Mouse (Mus musculus) embryonic facial prominence, embryonic 13.5 days (tissue): ENCODE results near the gene 1700010I14Rik. TPM values are rescaled to one million over a fixed set of nuclear protein-coding genes. Genes with fewer than 3 reads are reported as not detected.

ENCODE experiments used
- ATAC-seq: fragments of 200-750 bp; cut with Nextera tagmentation; 2 replicates; pipeline ENCODE4 v1.8.0; 2017; ENCODE audit warnings: low read depth; ENCODE audit not compliant: insufficient number of reproducible peaks, insufficient read depth, low FRiP score, low TSS enrichment
- H3K27ac ChIP-seq: fragments of 300-500 bp; sonication (generic); 2 replicates; pipeline ENCODE4 v1.5.1; 2015; ENCODE audit warnings: moderate library complexity, mild to moderate bottlenecking, inconsistent platforms
- H3K27me3 ChIP-seq: fragments of 300-500 bp; sonication (generic); 2 replicates; pipeline ENCODE4 v1.6.1; 2015; ENCODE audit warnings: mild to moderate bottlenecking, inconsistent platforms
- H3K36me3 ChIP-seq: fragments of 300-500 bp; sonication (generic); 2 replicates; pipeline ENCODE4 v1.6.1; 2015; ENCODE audit warnings: mild to moderate bottlenecking, inconsistent platforms
- H3K4me1 ChIP-seq: fragments of 300-500 bp; sonication (generic); 2 replicates; pipeline ENCODE4 v1.6.1; 2015; ENCODE audit warnings: inconsistent platforms
- H3K4me2 ChIP-seq: fragments of 300-500 bp; sonication (generic); 2 replicates; pipeline ENCODE4 v1.6.1; 2015; ENCODE audit warnings: moderate library complexity, mild to moderate bottlenecking, inconsistent platforms
- H3K4me3 ChIP-seq: fragments of 300-500 bp; sonication (generic); 2 replicates; pipeline ENCODE4 v1.5.1; 2015; ENCODE audit warnings: mild to moderate bottlenecking, inconsistent platforms
- H3K9ac ChIP-seq: fragments of 300-500 bp; sonication (generic); 2 replicates; pipeline ENCODE4 v1.6.1; 2015; ENCODE audit warnings: mild to moderate bottlenecking, inconsistent platforms
- H3K9me3 ChIP-seq: fragments of 300-500 bp; sonication (generic); 2 replicates; pipeline ENCODE4 v1.6.1; 2016; ENCODE audit warnings: inconsistent platforms
- WGBS: fragments of 180-500 bp; shearing (Covaris S2); methylation state at CpG from one replicate; pipeline ENCODE4 v1.1.7; 2015; ENCODE audit warnings: mixed read lengths; 5-methylcytosine and 5-hydroxymethylcytosine counted together
- polyA plus RNA-seq: library from polyadenylated mRNA; unstranded; fragments of >200 nt; fragmentation: Nextera tagmentation; extraction: Ambion mirVana; gene quantifications from 2 replicates; pipeline ENCODE4 v1.2.1, GENCODE M21; 2015

1700010I14Rik gene
- polyA plus RNA-seq, 1 experiment from 2014 or later, result 1.00 TPM

DNA sequence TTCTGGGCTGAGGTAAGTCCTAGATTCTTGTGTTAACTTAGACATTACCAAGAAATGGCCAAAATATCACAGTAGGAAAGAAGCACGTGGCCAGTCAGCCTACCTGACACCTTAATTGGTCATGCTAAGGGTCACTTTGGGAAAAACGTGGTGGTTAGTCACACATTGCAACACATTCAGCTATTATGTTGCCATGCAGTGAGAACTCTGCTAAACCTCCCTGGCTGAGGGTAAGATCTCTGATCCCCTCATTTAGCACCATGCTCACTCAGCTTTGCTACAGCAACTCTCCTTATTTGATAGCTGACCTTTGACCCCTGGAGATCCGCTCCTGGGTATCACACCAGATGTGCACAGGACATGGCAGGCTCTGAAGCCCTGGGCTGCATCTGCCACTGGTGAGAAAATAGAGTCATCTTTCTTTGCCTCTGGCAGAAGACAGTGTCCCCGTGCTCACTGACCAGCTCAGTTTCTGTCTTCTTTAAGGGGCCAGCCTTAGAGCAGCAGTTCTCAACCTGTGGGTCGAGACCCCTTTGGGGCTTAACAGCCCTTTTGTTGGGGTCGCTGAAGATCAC lies 13.2 kb upstream of the 1700010I14Rik start:
- Histone ChIP-seq H3K4me1 (peaks cover 8% of the 10 kb centered on the region; the same call in 1 of the 2 replicates), H3K9me3 (no peaks in the 10 kb centered on the region), H3K36me3 (0 out of 2 replicates have a peak, but pooled peaks cover 6% of the 10 kb centered on the region), H3K27ac (no peak overlapping the region), H3K4me3 (no peak overlapping the region), H3K4me2 (no peak overlapping the region), H3K9ac (no peak overlapping the region), H3K27me3 (no peaks in the 10 kb centered on the region)
- 28% methylated on average over 6 of the region's 6 CpGs for WGBS
- no peak for ATAC-seq

DNA sequence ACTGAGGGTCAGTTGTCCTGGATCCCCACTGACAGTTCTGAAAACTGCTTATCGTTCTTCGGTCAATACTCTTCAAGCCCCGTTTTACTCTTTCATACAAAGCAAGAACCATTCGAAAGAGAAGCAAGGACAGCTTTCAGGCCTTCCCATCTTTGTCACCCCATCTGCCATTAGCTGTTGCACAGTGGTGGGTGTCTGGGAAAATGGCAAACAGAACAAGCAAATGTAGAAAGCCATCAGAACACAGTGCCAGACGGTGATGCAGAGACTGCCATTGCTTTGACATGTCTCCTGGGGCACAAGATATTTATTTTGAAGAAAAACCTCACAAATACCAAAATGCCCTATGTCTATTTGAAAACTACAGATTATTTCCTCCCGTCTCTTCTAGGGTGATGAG lies 11.4 kb upstream of the 1700010I14Rik start:
- WGBS, result 89% methylated on average over 6 of the region's 6 CpGs
- Histone ChIP-seq H3K4me3 (no peak overlapping the region), H3K4me2 (no peak overlapping the region), H3K27me3 (no peaks in the 10 kb centered on the region), H3K9me3 (no peaks in the 10 kb centered on the region), H3K27ac (no peak overlapping the region), H3K4me1 (peaks cover 8% of the 10 kb centered on the region; the same call in 1 of the 2 replicates), H3K9ac (no peak overlapping the region), H3K36me3 (0 out of 2 replicates have a peak, but pooled peaks cover 7% of the 10 kb centered on the region)
- ATAC-seq, result no peak

DNA sequence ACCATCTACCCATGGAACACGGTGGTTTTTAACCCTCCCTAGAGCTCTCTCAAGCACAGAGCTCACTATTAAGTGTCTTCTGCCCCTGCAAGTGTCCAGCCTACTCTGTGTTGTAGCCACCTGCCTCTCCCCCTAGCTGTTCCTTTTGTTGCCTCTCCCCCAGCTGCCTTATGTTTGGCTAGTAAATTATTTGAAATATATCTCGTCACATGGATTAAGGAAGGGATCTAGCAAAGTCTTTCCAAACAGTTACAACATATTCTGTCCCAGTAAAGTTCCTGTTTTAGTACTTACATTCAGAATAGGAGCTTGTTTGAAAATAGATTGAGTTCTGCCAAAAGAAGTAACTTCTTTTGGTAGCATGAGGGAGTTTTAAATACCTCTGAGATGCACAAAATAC lies 10.9 kb upstream of the 1700010I14Rik start:
- ATAC-seq, result no peak
- peaks cover 3% of the 10 kb centered on the region; the same call in 1 of the 2 replicates for H3K4me1 ChIP-seq
- 0 out of 2 replicates have a peak, but pooled peaks cover 10% of the 10 kb centered on the region for H3K36me3 ChIP-seq
- H3K27ac ChIP-seq, result no peak overlapping the region
- H3K9ac ChIP-seq, result no peak overlapping the region
- WGBS, result 78% methylated on average over 2 of the region's 2 CpGs
- no peaks in the 10 kb centered on the region for H3K9me3 ChIP-seq
- H3K4me2 ChIP-seq, result no peak overlapping the region
- no peaks in the 10 kb centered on the region for H3K27me3 ChIP-seq
- no peak overlapping the region for H3K4me3 ChIP-seq

DNA sequence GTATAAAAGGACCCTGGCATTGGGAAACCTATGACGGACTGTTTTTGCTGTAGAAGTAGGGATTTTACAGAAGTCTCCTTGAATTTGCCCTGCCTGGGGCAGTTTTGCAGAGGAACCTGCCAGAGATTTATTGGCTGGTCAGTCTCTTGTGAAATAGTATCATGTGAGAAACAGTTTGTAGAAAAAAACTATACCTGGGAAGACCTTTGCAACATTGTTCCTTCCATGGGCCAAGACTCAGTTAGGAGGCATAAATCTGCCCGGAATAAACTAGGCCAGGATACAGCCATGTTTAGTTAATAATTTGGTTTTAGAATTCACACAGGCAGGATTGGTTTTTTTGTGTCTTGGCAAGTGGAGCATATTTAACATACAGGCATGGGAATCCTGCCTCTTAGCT lies 4.6 kb upstream of the 1700010I14Rik start:
- H3K4me1 ChIP-seq, result peaks cover 2% of the 10 kb centered on the region
- no peak overlapping the region for H3K4me2 ChIP-seq
- no peaks in the 10 kb centered on the region for H3K27me3 ChIP-seq
- 0 out of 2 replicates have a peak, but pooled peaks cover 10% of the 10 kb centered on the region for H3K36me3 ChIP-seq
- H3K4me3 ChIP-seq, result no peak overlapping the region
- H3K27ac ChIP-seq, result no peak overlapping the region
- 81% methylated on average over 2 of the region's 2 CpGs for WGBS
- no peak overlapping the region for H3K9ac ChIP-seq
- ATAC-seq, result no peak
- H3K9me3 ChIP-seq, result no peaks in the 10 kb centered on the region

DNA sequence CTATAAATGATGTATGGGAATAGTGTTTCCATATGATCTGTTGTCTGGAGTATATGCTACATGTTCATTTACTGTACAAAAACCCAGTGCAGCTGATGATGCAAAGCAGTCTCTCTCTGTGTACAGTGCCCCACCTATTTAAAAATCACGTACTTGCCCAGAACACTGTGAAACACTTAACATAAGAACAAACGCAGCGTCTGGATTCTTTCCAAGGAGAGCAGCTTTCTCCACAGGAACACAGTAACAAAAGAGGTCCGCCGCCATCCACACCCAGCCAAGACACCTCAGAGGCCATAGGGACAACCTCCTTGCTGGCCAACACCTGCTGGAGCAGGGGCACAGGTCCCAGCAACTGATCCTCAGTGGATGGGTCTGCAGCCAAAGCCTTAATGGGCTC lies 2.4 kb upstream of the 1700010I14Rik start:
- no peak overlapping the region for H3K27ac ChIP-seq
- H3K4me1 ChIP-seq, result peaks cover 9% of the 10 kb centered on the region
- H3K9ac ChIP-seq, result no peak overlapping the region
- no peak overlapping the region for H3K4me3 ChIP-seq
- ATAC-seq, result no peak
- H3K27me3 ChIP-seq, result no peaks in the 10 kb centered on the region
- H3K9me3 ChIP-seq, result no peaks in the 10 kb centered on the region
- H3K36me3 ChIP-seq, result 0 out of 2 replicates have a peak, but pooled peaks cover 4% of the 10 kb centered on the region
- 75% methylated on average over 5 of the region's 5 CpGs for WGBS
- no peak overlapping the region for H3K4me2 ChIP-seq

DNA sequence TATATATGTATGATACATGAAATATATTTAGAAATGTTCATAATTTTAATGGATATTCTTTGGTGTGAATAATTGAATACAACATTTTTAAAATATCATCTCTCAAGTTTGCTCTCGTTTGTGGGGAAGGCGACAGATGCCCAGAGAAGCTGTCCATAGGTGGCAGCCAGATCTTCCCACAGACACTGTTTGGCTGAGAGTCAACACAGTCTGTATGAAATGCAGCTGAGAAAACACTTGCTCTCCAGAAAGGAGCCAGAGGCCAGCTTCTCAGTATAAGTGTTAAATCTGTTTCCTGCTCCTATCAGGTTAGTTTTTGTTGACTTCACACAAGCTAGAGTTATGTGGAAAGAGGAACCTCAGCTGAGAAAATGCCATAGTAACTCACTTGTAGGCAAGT lies 1.6 kb upstream of the 1700010I14Rik start:
- Histone ChIP-seq H3K9me3 (no peaks in the 10 kb centered on the region), H3K4me1 (peaks cover 9% of the 10 kb centered on the region), H3K36me3 (0 out of 2 replicates have a peak, but pooled peaks cover 4% of the 10 kb centered on the region), H3K4me3 (no peak overlapping the region), H3K27ac (no peak overlapping the region), H3K27me3 (no peaks in the 10 kb centered on the region), H3K9ac (no peak overlapping the region), H3K4me2 (no peak overlapping the region)
- WGBS, result 71% methylated on average over 2 of the region's 2 CpGs
- no peak for ATAC-seq

DNA sequence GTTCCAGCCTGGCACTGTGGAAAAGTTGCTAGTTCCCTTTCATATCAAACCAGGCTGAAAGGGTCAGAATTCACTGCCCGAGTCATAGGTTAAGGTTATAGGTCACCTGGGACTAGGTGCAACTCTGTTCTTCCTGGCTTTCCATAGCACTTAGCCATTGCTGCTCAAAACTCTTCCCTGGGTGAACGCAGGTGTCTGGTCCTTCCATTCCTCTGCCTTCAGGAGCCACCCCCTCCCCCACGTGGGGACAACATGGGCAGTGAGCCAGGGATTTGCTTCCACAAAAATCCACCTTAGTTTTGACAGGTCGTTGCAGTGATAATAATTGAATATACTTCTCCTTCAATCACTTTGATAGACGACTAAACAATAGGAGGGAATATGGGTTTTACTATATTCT lies 764 bp upstream of the 1700010I14Rik start:
- no peaks in the 10 kb centered on the region for H3K27me3 ChIP-seq
- no peak for ATAC-seq
- no peaks in the 10 kb centered on the region for H3K9me3 ChIP-seq
- H3K4me2 ChIP-seq, result no peak overlapping the region
- H3K9ac ChIP-seq, result no peak overlapping the region
- WGBS, result 80% methylated on average over 5 of the region's 5 CpGs
- no peaks in the 10 kb centered on the region for H3K36me3 ChIP-seq
- peaks cover 9% of the 10 kb centered on the region for H3K4me1 ChIP-seq
- no peak overlapping the region for H3K27ac ChIP-seq
- H3K4me3 ChIP-seq, result no peak overlapping the region

DNA sequence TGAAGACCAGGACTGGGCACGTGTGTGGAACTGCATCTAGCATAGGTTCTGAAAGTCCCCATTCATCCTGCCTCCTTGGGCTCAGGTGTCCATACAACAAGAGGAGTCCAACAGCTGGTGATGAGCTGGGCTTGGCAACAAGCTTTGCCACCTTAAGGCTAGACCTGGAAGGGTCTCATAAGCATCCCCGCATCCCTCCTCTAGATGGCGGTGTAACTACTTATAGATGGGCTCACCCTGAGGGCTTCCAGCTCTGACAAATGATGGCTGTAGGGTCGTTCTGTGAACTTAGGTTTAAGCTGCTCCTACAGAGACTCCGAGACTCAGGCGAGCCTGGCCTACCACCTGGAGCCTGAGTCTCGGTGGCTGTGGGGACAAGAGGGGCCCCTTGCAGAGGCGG lies 3.0 kb downstream of the 1700010I14Rik start:
- Histone ChIP-seq H3K27me3 (no peaks in the 10 kb centered on the region), H3K4me1 (peaks cover 9% of the 10 kb centered on the region), H3K4me2 (no peak overlapping the region), H3K4me3 (no peak overlapping the region), H3K36me3 (no peaks in the 10 kb centered on the region), H3K9me3 (no peaks in the 10 kb centered on the region), H3K27ac (no peak overlapping the region), H3K9ac (no peak overlapping the region)
- WGBS, result 24% methylated on average over 8 of the region's 8 CpGs
- no peak for ATAC-seq

DNA sequence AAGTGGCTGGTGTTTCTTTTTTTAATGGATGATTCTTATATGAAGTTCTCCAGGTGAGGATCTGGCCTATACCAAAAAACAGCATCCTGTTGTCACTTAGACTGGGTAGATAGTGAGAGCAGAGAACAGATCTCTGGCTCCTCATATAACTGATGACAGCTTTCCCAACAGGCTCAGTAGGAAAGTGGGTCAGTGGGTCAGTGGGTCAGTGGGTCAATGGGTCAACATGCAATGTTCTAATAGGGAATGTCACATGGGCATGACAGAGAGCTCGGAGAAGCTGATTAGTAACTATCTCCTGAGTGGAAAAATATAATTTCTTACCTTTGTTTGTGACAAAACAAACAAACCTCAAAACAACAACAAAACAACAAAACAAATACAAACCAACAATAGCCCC lies 7.2 kb downstream of the 1700010I14Rik start:
- ATAC-seq, result no peak
- Histone ChIP-seq H3K4me3 (no peak overlapping the region), H3K4me1 (no peaks in the 10 kb centered on the region), H3K9me3 (no peaks in the 10 kb centered on the region; the same call in 1 of the 2 replicates), H3K9ac (no peak overlapping the region), H3K27me3 (no peaks in the 10 kb centered on the region), H3K27ac (no peak overlapping the region), H3K4me2 (no peak overlapping the region), H3K36me3 (no peaks in the 10 kb centered on the region)
- 80% methylated on average over 1 of the region's 1 CpGs for WGBS

DNA sequence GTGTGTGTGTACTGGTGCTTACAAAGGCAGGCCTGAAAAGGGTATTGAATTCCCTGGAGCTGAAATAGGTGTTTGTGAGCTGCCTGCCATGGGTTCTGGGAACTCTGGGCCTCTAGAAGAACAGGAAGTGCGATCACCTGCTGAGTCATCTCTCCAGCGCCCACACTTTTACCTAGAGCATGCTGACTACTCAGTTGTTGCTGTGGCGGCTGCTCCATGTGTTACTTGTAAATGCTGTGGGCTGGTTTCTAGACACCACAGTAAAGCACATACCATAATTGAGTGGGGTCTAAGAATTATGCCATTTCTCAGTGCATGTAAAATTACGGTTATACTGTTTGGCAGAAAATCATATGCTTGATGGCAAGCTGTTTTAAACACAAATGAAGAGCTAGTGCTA lies 14.3 kb downstream of the 1700010I14Rik start:
- no peaks in the 10 kb centered on the region for H3K4me1 ChIP-seq
- ATAC-seq, result no peak
- no peaks in the 10 kb centered on the region; the same call in 1 of the 2 replicates for H3K27me3 ChIP-seq
- no peaks in the 10 kb centered on the region for H3K36me3 ChIP-seq
- no peak overlapping the region for H3K4me2 ChIP-seq
- H3K9me3 ChIP-seq, result no peaks in the 10 kb centered on the region; the same call in 1 of the 2 replicates
- WGBS, result 62% methylated on average over 4 of the region's 4 CpGs
- H3K4me3 ChIP-seq, result no peak overlapping the region
- no peak overlapping the region for H3K9ac ChIP-seq
- H3K27ac ChIP-seq, result no peak overlapping the region

DNA sequence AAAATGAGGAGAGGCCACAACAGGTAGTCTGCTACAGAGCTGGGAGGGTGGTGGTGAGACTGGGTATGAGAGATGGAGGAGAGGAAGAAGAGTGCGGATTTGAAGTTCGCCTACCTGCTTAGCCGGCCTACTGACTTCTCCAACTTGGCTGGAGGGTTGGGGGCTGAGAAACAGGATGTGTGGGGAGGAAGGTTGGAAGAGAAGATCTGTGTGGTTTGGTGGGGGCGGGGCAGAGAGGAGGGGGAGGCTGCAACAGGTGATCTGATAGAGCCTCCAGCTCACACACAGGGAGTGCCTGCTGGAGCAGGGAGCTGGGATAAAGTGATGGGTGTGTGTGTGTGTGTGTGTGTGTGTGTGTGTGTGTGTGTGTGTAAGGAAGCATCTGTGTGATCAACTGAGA lies 16.4 kb downstream of the 1700010I14Rik start:
- H3K36me3 ChIP-seq, result no peaks in the 10 kb centered on the region
- H3K9me3 ChIP-seq, result no peaks in the 10 kb centered on the region; the same call in 1 of the 2 replicates
- H3K27me3 ChIP-seq, result no peaks in the 10 kb centered on the region; the same call in 1 of the 2 replicates
- H3K4me3 ChIP-seq, result no peak overlapping the region
- no peak overlapping the region for H3K9ac ChIP-seq
- WGBS, result 75% methylated on average over 4 of the region's 4 CpGs
- H3K4me2 ChIP-seq, result no peak overlapping the region
- no peaks in the 10 kb centered on the region for H3K4me1 ChIP-seq
- ATAC-seq, result no peak
- no peak overlapping the region for H3K27ac ChIP-seq

DNA sequence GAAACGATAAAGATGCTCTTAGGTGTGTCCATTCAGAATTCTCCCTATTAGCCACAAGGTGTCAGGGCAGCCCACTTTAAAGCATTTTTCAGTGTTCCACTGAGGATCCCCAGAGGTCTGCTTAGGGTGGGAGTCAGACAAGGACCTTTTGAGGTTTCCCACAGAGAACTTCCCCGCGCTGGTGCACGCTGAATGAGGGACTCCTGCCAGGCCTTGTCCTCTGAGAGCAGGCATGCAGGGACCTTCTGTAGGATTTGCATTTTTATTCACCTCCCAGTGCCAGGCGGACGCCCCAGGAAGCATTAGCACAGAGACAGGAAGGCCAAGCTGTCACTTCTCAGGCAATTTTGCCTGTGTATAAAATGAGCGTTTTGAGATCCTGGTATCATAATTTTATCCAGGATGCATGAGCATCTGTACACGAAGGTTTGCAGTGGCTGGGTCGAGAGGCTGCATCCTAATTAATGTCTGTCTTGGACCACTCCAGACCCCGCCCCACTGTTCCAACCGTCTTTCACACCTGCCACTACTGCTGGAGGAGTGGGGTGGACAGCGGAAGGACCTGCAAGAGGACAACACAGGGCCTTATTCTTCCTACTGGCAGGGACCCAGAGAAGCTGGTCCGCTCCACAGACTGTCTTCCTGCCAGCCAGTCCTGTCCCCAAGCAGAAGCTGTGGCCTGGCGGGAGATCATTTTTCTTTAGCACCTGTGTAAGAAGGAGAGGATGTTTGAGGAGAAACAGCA lies 35.2 kb downstream of the 1700010I14Rik start:
- no peak overlapping the region for H3K4me2 ChIP-seq
- H3K36me3 ChIP-seq, result no peaks in the 10 kb centered on the region
- 28% methylated on average over 14 of the region's 14 CpGs for WGBS
- ATAC-seq, result no peak
- H3K4me3 ChIP-seq, result no peak overlapping the region
- no peaks in the 10 kb centered on the region for H3K4me1 ChIP-seq
- H3K9ac ChIP-seq, result no peak overlapping the region
- H3K27me3 ChIP-seq, result no peaks in the 10 kb centered on the region
- H3K27ac ChIP-seq, result no peak overlapping the region
- H3K9me3 ChIP-seq, result no peaks in the 10 kb centered on the region
